Mouse (Mus musculus) olfactory bulb, adult 2 months (tissue): ENCODE measurements around the gene Cep41.

Experiments
- CTCF ChIP-seq: fragments of 200-500 bp; IDR thresholded peaks from 2 replicates; pipeline ENCODE4 v1.5.1; 2012; ENCODE audit warnings: low read depth, mild to moderate bottlenecking, low read length, moderate library complexity; ENCODE audit not compliant: insufficient read depth
- POLR2A ChIP-seq: fragments of 200-500 bp; IDR thresholded peaks from 2 replicates; pipeline ENCODE4 v1.6.1; 2012; ENCODE audit warnings: mild to moderate bottlenecking, low read depth, low read length, moderate library complexity; ENCODE audit not compliant: insufficient read depth

GRCm38 (mm10) chr6:30624763-30625162 is 68.8 kb downstream of the Cep41 start:
- TF ChIP-seq CTCF (no peak), POLR2A (no peak)
